Mouse (Mus musculus): ENCODE data around the gene Lama4.

GRCm38 (mm10) chr10:39142216-39142615, 176.9 kb downstream of the Lama4 start:
- TF ChIP-seq CTCF (IDR thresholded peaks at IDR 0.05; ENCODE audit: borderline replicate concordance, control insufficient read depth, extremely low read depth, insufficient read depth, low read length, poor library complexity) (no peak), POLR2A (IDR thresholded peaks at IDR 0.05; ENCODE audit: control insufficient read depth, extremely low read depth, insufficient read depth, low read length, poor library complexity) (no peak)
